Mouse (Mus musculus) right cerebral cortex, adult 2 months (tissue): ENCODE measurements at regions not wholly inside any gene's neighbourhood (a gene's known extent, or its start where the extent isn't known, plus 50 kb on each side); places are given as distances from the start of the nearest gene placed in this dataset.

Experiments used
- DNase-seq, 2 experiments: peaks; one replicate each; pipeline ENCODE4 v3.0.0; 2021 to 2022; ENCODE audit warnings: low spot score in 2 of 2

GRCm38 (mm10) chr14:29784506-29784905 lies 62.8 kb upstream of the Cacna2d3 start:
- DNase-seq: no peak

- DNase-seq: no peak
Observed at GRCm38 (mm10) chr14:29786431-29786830, 64.8 kb upstream of the Cacna2d3 start.

DNA sequence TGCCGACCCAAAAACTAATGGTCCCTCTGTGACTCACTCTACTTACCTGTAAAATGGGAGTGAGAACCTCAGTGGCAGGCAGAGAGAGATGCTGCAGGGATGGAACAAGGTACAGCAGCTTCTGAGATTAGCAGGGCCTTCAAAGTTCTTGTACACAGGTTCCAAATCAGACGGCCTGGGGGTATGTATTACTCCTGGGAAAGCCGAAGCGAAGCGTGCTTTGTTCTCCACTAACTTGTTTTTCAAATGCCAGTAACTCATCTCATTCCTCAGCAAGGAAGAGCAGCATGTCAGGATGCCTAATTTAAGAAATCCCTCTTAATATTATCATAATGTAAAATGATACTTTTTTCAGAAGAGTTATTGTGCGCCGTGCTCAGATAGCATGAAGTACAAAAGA lies 66.1 kb upstream of the Cacna2d3 start:
- no peak for DNase-seq

DNA sequence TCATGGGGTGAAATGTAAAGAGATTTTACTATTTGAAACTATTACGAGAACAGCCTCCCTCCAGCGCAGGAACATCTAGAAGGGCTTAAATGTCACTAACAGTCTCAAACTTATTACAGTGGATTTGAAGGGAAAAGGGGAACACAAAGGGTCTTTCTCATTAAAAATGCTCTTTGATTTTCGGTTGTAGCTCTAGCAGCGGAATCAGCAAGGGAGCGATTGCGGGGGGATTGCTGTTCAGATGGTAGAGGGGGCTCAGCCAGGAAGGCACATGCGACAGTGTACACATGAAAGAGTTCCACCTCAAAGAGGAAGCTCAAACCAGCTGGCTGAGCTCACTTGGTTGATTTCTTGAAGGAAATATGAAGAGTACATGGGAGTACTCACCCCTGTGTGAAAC lies 66.7 kb upstream of the Cacna2d3 start:
- DNase-seq: no peak

DNA sequence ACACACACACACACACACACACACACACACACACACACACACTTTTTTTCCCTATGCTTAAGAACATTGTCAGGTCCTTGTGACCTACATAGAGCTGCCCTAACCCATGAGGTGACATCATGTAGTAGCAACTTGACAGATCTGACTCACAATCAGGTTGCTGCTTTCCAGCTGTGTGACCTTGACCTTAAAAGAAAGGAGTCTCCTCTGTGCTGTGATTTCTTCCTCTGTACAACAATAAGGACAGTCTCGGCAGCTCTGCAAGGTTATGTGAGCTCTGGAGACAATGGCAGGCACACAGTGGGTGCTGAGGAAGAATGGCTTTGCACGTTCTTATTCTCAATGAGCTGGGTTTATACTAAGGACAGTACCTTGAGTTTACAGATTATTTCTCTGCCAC lies 73.7 kb upstream of the Cacna2d3 start:
- DNase-seq: no peak

DNA sequence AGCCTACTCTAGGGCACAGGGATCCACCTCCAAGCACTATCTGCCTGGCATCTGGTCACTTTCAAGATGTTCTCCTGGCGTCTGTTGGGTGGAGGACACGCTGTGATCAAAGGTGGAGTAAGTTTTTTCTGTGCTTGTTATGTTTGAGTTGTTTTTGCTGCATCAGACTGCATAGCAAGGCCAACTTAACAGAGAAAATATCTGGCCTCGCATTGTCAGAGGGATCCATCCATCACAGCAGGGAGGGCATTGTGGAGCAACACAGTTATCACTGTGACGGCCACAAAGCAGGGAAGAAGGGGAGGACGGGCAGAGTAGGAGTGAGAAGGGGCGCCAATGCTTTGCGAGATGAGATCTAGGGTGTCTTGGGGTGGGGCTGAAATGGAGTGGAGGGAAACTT lies 74.7 kb upstream of the Cacna2d3 start:
- DNase-seq: no peak

GRCm38 (mm10) chr14:29799852-29800251 lies 78.2 kb upstream of the Cacna2d3 start:
- no peak for DNase-seq

DNA sequence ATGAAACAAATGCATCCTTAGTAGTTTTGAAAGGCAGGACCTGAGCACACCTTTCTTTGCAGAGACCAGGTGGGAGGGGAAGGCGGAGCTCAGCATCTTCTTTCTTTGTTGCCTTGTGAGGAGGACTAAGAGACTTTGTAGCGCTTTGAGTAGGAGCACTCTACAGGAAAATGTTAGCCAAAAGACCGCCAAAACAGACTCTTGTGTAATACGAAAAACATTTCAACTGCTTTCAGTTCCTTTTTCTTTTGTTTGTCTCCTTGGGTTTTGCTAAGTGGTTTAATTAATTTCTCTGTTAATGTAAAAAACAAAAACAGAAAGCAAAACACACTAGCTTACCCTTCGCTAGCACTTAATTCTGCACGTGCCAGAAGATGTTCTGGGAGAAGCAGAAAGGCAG lies 83.6 kb upstream of the Cacna2d3 start:
- no peak for DNase-seq

- no peak for DNase-seq
Observed at GRCm38 (mm10) chr14:29807881-29808280, 86.2 kb upstream of the Cacna2d3 start.

DNA sequence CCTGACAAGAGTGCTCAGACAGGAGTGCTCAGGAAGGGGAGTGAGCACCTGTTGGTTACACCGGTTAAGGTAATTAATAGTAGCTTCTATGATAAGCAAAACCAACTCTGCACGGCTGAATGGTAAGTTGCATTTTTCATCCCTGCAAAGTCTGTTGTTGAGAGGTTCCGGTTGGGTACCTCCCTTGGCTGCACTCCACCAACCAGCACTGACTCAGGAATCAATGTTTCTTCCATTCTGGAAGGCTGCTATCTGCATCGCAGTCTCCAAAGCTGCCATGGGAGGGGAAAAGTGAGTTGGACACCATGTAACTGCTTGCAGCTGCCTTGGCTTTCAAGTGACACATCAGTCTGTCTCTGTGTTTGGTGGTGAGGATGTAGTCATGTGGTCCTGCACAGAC lies 93.0 kb upstream of the Cacna2d3 start:
- peak; percentile 9 to 15 for DNase-seq

DNA sequence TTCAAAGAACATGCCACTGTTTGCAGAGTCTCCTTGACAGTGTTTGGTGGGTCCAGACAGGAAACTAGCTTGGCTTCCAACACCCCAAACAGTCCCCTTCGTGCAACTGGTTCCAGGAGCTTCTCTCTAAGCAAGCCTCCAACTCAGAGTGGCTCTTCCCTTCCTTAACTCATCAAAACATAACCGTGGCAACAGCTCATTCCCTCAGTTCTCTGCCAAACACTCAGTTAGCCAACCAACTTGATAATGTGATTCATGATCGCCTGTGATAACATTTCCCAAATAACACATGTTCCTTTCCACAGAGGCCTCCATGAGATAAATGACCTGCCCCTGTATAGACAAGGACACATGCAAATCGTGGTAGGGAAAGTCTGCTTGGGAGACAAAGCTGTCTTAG lies 95.9 kb upstream of the Cacna2d3 start:
- DNase-seq: no peak

DNA sequence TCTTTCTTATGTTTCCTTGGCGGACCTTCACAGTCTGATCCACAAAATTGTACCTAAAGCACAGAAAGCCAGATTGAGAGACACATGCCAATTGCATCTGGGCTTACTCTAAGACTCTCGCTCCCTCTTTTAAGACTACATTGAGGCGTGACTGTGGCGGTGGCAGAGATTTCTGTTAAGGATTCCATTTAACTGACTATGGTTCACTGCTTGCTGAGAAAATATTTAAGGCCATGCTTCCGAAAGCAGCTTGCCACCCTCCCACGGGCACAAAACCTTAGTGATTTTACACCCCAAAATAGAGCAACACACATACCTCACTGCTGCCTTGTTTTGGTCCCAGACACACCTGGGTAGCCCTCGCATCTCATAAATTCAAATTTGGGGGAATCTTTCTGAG lies 96.6 kb upstream of the Cacna2d3 start:
- peak; percentile 29 to 54 for DNase-seq

DNA sequence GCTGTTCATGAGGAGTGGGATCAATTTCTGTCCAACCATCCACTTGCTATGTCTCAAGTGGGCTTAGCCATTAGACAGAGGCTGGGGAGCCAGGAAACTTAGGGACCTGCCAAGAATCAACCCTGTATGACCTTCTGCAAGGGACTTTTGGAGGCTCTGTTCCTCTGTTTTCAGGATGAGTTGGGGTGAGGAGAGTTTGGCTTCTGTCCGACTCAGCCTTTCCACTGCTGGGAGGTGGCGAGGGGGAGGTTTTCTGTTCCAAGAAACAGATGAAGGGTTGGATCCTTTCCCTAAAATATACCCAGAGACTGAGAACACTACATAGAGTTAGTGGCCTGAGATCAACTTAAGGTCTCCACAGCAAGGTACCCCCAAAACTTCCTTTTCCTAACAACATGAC lies 97.1 kb upstream of the Cacna2d3 start:
- peak; percentile 28 to 36 for DNase-seq

DNA sequence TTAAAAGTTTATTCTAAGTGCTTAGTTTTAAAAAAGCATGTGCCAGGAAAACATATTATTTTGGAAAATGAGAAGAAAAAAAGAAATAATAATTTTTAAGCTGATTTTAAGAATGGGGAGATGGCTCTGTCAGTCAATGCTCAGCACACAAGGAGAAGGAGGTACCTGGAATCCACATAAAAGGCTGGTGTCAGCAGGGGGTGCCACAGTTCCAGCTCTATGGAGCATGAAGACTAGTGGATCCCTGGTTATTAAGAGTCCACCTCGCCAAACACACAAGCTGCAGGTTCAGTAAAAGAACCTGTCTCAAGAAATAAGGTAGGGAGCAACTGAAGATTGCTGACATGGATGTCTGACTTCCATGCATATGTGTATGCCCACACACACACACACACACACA lies 115.4 kb upstream of the Cacna2d3 start:
- DNase-seq: peak; percentile 26 to 31

- DNase-seq: no peak
Observed at GRCm38 (mm10) chr14:29839576-29839975, 117.9 kb upstream of the Cacna2d3 start.

- DNase-seq: peak in 1 of 2 experiments; percentile 26
Observed at GRCm38 (mm10) chr14:29841361-29842117, 119.9 kb upstream of the Cacna2d3 start.

GRCm38 (mm10) chr14:29847661-29848060 lies 120.4 kb upstream of the Selenok start:
- DNase-seq: peak in 1 of 2 experiments; percentile 13

GRCm38 (mm10) chr14:29851286-29851685 lies 116.8 kb upstream of the Selenok start:
- no peak for DNase-seq

DNA sequence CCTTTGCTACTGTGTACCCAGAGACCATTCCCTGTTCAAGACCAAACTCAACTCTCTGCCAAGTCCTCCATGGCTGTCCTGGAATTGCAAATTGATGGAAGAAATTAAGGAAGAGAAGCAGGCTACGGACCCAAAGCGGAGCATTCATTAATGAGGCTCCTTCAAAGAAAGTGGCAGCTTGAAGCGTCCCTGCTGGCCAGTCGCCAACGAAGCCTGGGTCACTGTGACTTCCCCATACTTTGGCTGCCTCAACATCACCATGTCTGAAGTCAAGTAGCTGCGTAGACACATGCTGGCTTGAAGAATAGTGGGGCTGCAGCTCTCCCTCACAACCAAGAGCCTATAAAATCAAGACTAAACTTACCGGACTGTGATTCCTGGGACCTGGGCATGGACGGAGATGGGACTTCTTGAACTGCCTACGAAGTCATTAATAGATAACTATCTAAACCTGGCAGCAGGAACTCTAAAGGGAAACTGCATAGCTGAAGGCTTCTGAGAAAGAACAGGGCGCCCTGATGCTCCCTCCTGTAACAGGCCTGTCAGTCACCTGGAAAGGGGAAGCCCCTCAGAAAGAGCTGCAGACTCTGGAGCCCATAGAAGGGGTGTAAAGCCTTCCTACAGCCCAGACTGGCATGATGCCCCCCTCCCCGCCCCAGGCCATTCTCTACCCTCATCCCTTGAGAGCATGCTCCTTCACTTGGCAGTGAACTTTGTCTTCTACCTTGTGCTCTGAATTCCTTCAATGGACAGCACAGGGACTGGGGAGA lies 116.0 kb upstream of the Selenok start:
- DNase-seq: no peak

DNA sequence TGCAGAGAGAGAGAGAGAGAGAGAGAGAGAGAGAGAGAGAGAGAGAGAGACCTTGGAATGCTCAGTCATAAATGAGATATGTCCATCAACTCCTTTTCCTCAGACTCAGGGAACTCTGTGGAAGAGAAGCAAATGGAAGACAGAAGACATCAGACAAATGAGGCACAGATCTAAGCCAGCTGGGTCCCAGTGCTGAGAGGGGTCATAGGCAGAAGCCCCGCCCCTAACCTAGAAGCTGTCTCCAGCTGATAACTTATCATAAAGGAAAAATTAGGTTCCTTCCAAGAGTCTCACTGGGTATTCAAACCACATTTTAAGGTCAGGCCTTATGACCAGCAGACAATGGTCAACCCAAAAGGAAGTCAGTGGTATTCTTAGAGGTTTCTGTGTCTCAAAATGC lies 106.1 kb upstream of the Selenok start:
- no peak for DNase-seq

- peak; percentile 52 to 72 for DNase-seq
Observed at GRCm38 (mm10) chr14:29866455-29867275, 101.4 kb upstream of the Selenok start.

DNA sequence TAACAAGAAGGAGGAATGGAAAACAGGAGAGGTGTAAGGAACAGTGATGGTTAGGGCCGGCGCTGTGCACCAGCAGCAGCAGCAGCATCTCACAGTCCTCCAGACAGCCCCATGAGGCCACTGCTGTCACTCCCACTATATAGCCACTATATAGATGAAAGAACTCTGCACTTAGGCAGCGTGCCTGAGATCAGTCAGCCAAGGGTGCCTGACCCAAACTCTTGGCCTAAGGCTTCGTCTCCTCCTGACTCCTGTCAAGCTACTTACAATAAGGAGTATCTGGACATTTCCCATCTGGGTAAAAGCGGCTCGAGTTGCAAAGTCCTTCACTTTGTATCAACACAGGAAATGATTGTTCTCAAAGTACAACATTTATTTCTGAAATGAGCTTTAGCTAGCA lies 100.8 kb upstream of the Selenok start:
- no peak for DNase-seq
